Mouse (Mus musculus) CH12.LX (cell line): ENCODE results near the gene 1600014C10Rik. TPM values are rescaled to one million over a fixed set of nuclear protein-coding genes. Genes with fewer than 3 reads are reported as not detected.

ENCODE experiments used
- DNase-seq: peaks from one replicate; pipeline ENCODE4 v3.0.0-alpha.2; 2013; ENCODE audit errors: extremely low read depth
- H3K27ac ChIP-seq: 2 replicates; pipeline ENCODE4 v1.5.1; 2012; ENCODE audit warnings: low read depth, mild to moderate bottlenecking, control low read depth, moderate library complexity; ENCODE audit not compliant: insufficient read depth
- H3K27me3 ChIP-seq: replicated peaks from 2 replicates; pipeline ENCODE3; 2012; ENCODE audit warnings: inconsistent platforms
- H3K36me3 ChIP-seq, 2 experiments: replicated peaks in 1 of 2; 2 replicates each; pipeline versions ENCODE3 to v1.6.1; 2012; ENCODE audit warnings: inconsistent platforms in 1 of 2, low read length in 1 of 2, mild to moderate bottlenecking in 1 of 2, mixed read lengths in 1 of 2, moderate library complexity in 1 of 2; ENCODE audit not compliant: control insufficient read depth in 1 of 2, insufficient read depth in 1 of 2
- H3K4me1 ChIP-seq, 2 experiments: 2 replicates each; pipeline ENCODE4 v1.6.1; 2012; ENCODE audit warnings: inconsistent platforms in 1 of 2, moderate library complexity in 1 of 2; ENCODE audit not compliant: insufficient read depth in 2 of 2, control insufficient read depth in 1 of 2
- H3K4me2 ChIP-seq: 2 replicates; pipeline ENCODE4 v1.6.1; 2012; ENCODE audit warnings: low read depth, mild to moderate bottlenecking, control low read depth; ENCODE audit not compliant: poor library complexity, insufficient read depth, severe bottlenecking
- H3K4me3 ChIP-seq, 3 experiments: fragments of 150-350 bp in 1 of 3; sonication (generic) in 1 of 3; replicated peaks in 1 of 3; 2 replicates each; pipeline versions ENCODE3 to v1.5.1; 2011 to 2012; ENCODE audit warnings: low read depth in 2 of 3, low read length in 2 of 3, mild to moderate bottlenecking in 2 of 3, moderate library complexity in 2 of 3, control low read depth in 1 of 3, improper control_type of control experiment in 1 of 3, inconsistent platforms in 1 of 3, mixed read lengths in 1 of 3; ENCODE audit not compliant: poor library complexity in 1 of 3
- H3K79me2 ChIP-seq: replicated peaks from 2 replicates; pipeline ENCODE4 v1.6.1; 2012; ENCODE audit warnings: mild to moderate bottlenecking, moderate library complexity; ENCODE audit not compliant: control insufficient read depth, poor library complexity, insufficient read depth, severe bottlenecking; ENCODE audit errors: extremely low read depth
- H3K9ac ChIP-seq: 2 replicates; pipeline ENCODE4 v1.6.1; 2012; ENCODE audit warnings: low read depth, mild to moderate bottlenecking, control low read depth, moderate library complexity; ENCODE audit not compliant: insufficient read depth
- H3K9me3 ChIP-seq: replicated peaks from 2 replicates; pipeline ENCODE3; 2012; ENCODE audit warnings: low read length, inconsistent platforms, mixed read lengths
- CHD2 ChIP-seq: IDR thresholded peaks from 2 replicates; pipeline ENCODE4 v1.6.1; 2011; ENCODE audit warnings: low read length, improper control_type of control experiment
- CTCF ChIP-seq, 2 experiments: IDR thresholded peaks in 1 of 2; conservative IDR thresholded peaks in 1 of 2; 2 replicates each; pipeline ENCODE4 v1.5.1; 2011 to 2012; ENCODE audit warnings: low read depth in 2 of 2, low read length in 2 of 2, improper control_type of control experiment in 1 of 2, inconsistent platforms in 1 of 2, mild to moderate bottlenecking in 1 of 2, moderate library complexity in 1 of 2
- E2F4 ChIP-seq: IDR thresholded peaks from 2 replicates; pipeline ENCODE4 v1.6.1; 2011; ENCODE audit warnings: low read depth, low read length, improper control_type of control experiment; ENCODE audit not compliant: insufficient replicate concordance
- GABPA ChIP-seq: IDR thresholded peaks from 2 replicates; pipeline ENCODE4 v1.6.1; 2012; ENCODE audit warnings: low read depth, low read length, improper control_type of control experiment, inconsistent platforms; ENCODE audit not compliant: insufficient replicate concordance
- IRF4 ChIP-seq: IDR thresholded peaks from 2 replicates; pipeline ENCODE4 v1.6.1; 2014; ENCODE audit warnings: low read depth, mild to moderate bottlenecking, inconsistent platforms, low read length, improper control_type of control experiment
- JUN ChIP-seq: IDR thresholded peaks from 2 replicates; pipeline ENCODE4 v1.6.1; 2011; ENCODE audit warnings: low read depth, mild to moderate bottlenecking, low read length, improper control_type of control experiment, moderate library complexity; ENCODE audit not compliant: insufficient read depth
- JUND ChIP-seq: conservative IDR thresholded peaks from 2 replicates; pipeline ENCODE4 v1.6.1; 2011; ENCODE audit warnings: low read depth, low read length, improper control_type of control experiment
- KAT2A ChIP-seq: IDR thresholded peaks from 2 replicates; pipeline ENCODE4 v1.6.1; 2012; ENCODE audit warnings: low read length, improper control_type of control experiment, inconsistent platforms; ENCODE audit not compliant: insufficient replicate concordance
- MAZ ChIP-seq: IDR thresholded peaks from 2 replicates; pipeline ENCODE4 v1.6.1; 2012; ENCODE audit warnings: low read depth, mild to moderate bottlenecking, inconsistent platforms, low read length, improper control_type of control experiment, moderate library complexity
- MEF2A ChIP-seq: IDR thresholded peaks from 2 replicates; pipeline ENCODE4 v1.6.1; 2014; ENCODE audit warnings: low read depth, mild to moderate bottlenecking, inconsistent platforms, low read length, improper control_type of control experiment, borderline replicate concordance
- MXI1 ChIP-seq: IDR thresholded peaks from 2 replicates; pipeline ENCODE4 v1.6.1; 2011; ENCODE audit warnings: mild to moderate bottlenecking, low read depth, low read length, improper control_type of control experiment
- MYC ChIP-seq: IDR thresholded peaks from 2 replicates; pipeline ENCODE4 v1.6.1; 2011; ENCODE audit warnings: low read depth, mild to moderate bottlenecking, improper control_type of control experiment, low read length
- NRF1 ChIP-seq: IDR thresholded peaks from 2 replicates; pipeline ENCODE4 v1.6.1; 2014; ENCODE audit warnings: low read depth, mild to moderate bottlenecking, inconsistent platforms, low read length, improper control_type of control experiment, moderate library complexity
- POLR2A ChIP-seq: IDR thresholded peaks from 2 replicates; pipeline ENCODE4 v1.6.1; 2011; ENCODE audit warnings: low read depth, mild to moderate bottlenecking, improper control_type of control experiment, low read length
- POLR2AphosphoS2 ChIP-seq: IDR thresholded peaks from 2 replicates; pipeline ENCODE4 v1.6.1; 2011; ENCODE audit warnings: low read depth, low read length, improper control_type of control experiment
- USF1 ChIP-seq: IDR thresholded peaks from 2 replicates; pipeline ENCODE4 v1.6.1; 2014; ENCODE audit warnings: low read depth, mild to moderate bottlenecking, inconsistent platforms, low read length, improper control_type of control experiment
- USF2 ChIP-seq: conservative IDR thresholded peaks from 2 replicates; pipeline ENCODE4 v1.6.1; 2011; ENCODE audit warnings: low read depth, low read length, improper control_type of control experiment
- ZKSCAN1 ChIP-seq: IDR thresholded peaks from 2 replicates; pipeline ENCODE4 v1.6.1; 2012; ENCODE audit warnings: low read depth, inconsistent platforms, low read length, improper control_type of control experiment, borderline replicate concordance
- ZMIZ1 ChIP-seq: IDR thresholded peaks from 2 replicates; pipeline ENCODE4 v1.6.1; 2012; ENCODE audit warnings: low read depth, mild to moderate bottlenecking, inconsistent platforms, low read length, improper control_type of control experiment
- dilution Hi-C: fragments of 300-500 bp; cut with MboI; formaldehyde crosslinking; loops from 2 replicates; pipeline ENCODE4 v1.14.3; 2020; ENCODE audit warnings: low sequenced_read_pairs; ENCODE audit not compliant: extremely low pct_unique_long_range_greater_than_20kb, extremely low pct_ligation_motif_present
- in situ Hi-C: fragments of 300-500 bp; cut with MboI; formaldehyde crosslinking; loops from 3 replicates; pipeline ENCODE4 v1.14.3; 2019; ENCODE audit warnings: low sequenced_read_pairs, low pct_ligation_motif_present, low pct_unique_long_range_greater_than_20kb, mixed read lengths
- polyA plus RNA-seq: library from polyadenylated mRNA; unstranded; fragments of >175 nt; gene quantifications from 2 replicates; pipeline ENCODE4 v1.2.1, GENCODE M21; 2012; ENCODE audit warnings: low read depth; ENCODE audit not compliant: insufficient read length
- total RNA-seq, 2 experiments: library from RNA; depleted of rRNA; stranded (reverse); fragments of 300-350 nt in 1 of 2; fragments of >200 nt in 1 of 2; gene quantifications; 2 replicates each; pipeline ENCODE4 v1.2.3; 2012 to 2014

1600014C10Rik gene
- total and polyA plus RNA-seq, 3 experiments = 7.4 to 10.6 (median 10.3) TPM

GRCm38 (mm10) chr7:38215281-38215680, 32.3 kb downstream of the 1600014C10Rik start (continued):
- TF ChIP-seq GABPA = no peak
- no peak for TF ChIP-seq JUN
- peak; percentile 15; the same call in 1 of the 2 replicates for TF ChIP-seq USF1
- TF ChIP-seq ZMIZ1 = no peak
- TF ChIP-seq IRF4 = 0 out of 2 replicates have a peak, but pooled peaks have one; percentile 14
- no peak for TF ChIP-seq E2F4
- TF ChIP-seq JUND = no peak
- no peak for TF ChIP-seq POLR2AphosphoS2
- no peak for TF ChIP-seq CTCF (conservative IDR thresholded peaks at IDR 0.05 in 1 of 2, IDR thresholded peaks at IDR 0.05 in 1 of 2; ENCODE audit: low read depth in 2 of 2, low read length in 2 of 2)
- TF ChIP-seq MEF2A = no peak
- TF ChIP-seq MYC = 0 out of 2 replicates have a peak, but pooled peaks have one; percentile 49
- no peak for TF ChIP-seq CHD2
- no peak for TF ChIP-seq POLR2A
- no peak for TF ChIP-seq USF2
- TF ChIP-seq KAT2A = no peak

- no peaks in the 10 kb centered on the region for H3K36me3 ChIP-seq
- no peak overlapping the region for H3K4me3 ChIP-seq
- no peak for DNase-seq
- H3K4me1 ChIP-seq = peaks cover 14 to 35% of the 10 kb centered on the region in 2 experiments
- H3K27me3 ChIP-seq = peaks cover 7% of the 10 kb centered on the region
- TF ChIP-seq POLR2AphosphoS2 (no peak), CTCF (conservative IDR thresholded peaks at IDR 0.05 in 1 of 2, IDR thresholded peaks at IDR 0.05 in 1 of 2; ENCODE audit: low read depth in 2 of 2, low read length in 2 of 2) (no peak), MAZ (no peak), ZKSCAN1 (no peak), NRF1 (no peak), MXI1 (no peak)
- H3K79me2 ChIP-seq = no peaks in the 10 kb centered on the region
- no peak overlapping the region for H3K4me2 ChIP-seq
- in situ Hi-C loops = no loop called here
- H3K9ac ChIP-seq = no peak overlapping the region
- dilution Hi-C loops = no loop called here
- H3K27ac ChIP-seq = no peak overlapping the region
- H3K9me3 ChIP-seq = no peaks in the 10 kb centered on the region
Observed at GRCm38 (mm10) chr7:38215697-38216096, 32.7 kb downstream of the 1600014C10Rik start.
